Comparison of ENCODE assay signal across 18 mouse cellular contexts in genomic region chr16:90534591-90534990, GRCm38 (mm10).
"Had no signal": no experiment of that assay in that cellular context is flagged by ENCODE, and none has a peak within 500 bp of the region (broad histone marks: within the 10 kb centered on the region; RNA-seq: fewer than 3 reads in every experiment).

No protein-coding gene starts in this region.

- H3K4me2 ChIP-seq: limb, embryonic 13.5 days; midbrain, embryonic 11.5 days; midbrain, embryonic 15.5 days; neural tube, embryonic 12.5 days had no signal

- H3K9me3 ChIP-seq: limb, embryonic 13.5 days; midbrain, embryonic 15.5 days; neural tube, embryonic 12.5 days had no signal

- H3K27me3 ChIP-seq: limb, embryonic 13.5 days; megakaryocyte, embryonic 14.5 days; midbrain, embryonic 15.5 days; neural tube, embryonic 12.5 days had no signal

- DNase-seq: kidney, adult 11 months; kidney, adult 9 months; kidney, postnatal 36 days; lung, postnatal 14 days; right cerebral cortex, adult 18-20 months; right cerebral cortex, postnatal 25 days; thymus, adult 2 months; thymus, postnatal 25 days had no signal

- H3K27ac ChIP-seq: kidney, postnatal 0 days; layer of hippocampus, adult 2 months; liver, embryonic 14.5 days; macrophage; midbrain, embryonic 15.5 days; neural tube, embryonic 12.5 days; stomach, postnatal 0 days had no signal

- H3K9ac ChIP-seq: limb, embryonic 13.5 days; liver, embryonic 14.5 days; midbrain, embryonic 15.5 days; neural tube, embryonic 12.5 days had no signal

- H3K4me3 ChIP-seq: layer of hippocampus, adult 2 months; limb, embryonic 13.5 days; megakaryocyte, embryonic 14.5 days; midbrain, embryonic 15.5 days; neural tube, embryonic 12.5 days had no signal

- H3K4me1 ChIP-seq: megakaryocyte, embryonic 14.5 days; midbrain, embryonic 15.5 days; neural tube, embryonic 12.5 days had no signal

- H3K36me3 ChIP-seq: limb, embryonic 13.5 days; midbrain, embryonic 15.5 days; neural tube, embryonic 12.5 days had no signal

- ATAC-seq: midbrain, embryonic 15.5 days had no signal
